Mouse (Mus musculus): ENCODE data around the gene Men1.

Men1 gene

GRCm38 (mm10) chr19:6364317-6364725, 29.5 kb downstream of the Men1 start:
- DNase-seq (ENCODE audit: low spot score in 2 of 2) = peak; percentile 92

- DNase-seq (ENCODE audit: low spot score in 2 of 2) = no peak
Measured at GRCm38 (mm10) chr19:6364842-6365241, 30.1 kb downstream of the Men1 start.

- DNase-seq (ENCODE audit: low spot score in 2 of 2) = no peak
Measured at GRCm38 (mm10) chr19:6370175-6370574, 35.4 kb downstream of the Men1 start.

- no peak for DNase-seq (ENCODE audit: low spot score in 2 of 2)
Measured at GRCm38 (mm10) chr19:6372433-6372832, 37.7 kb downstream of the Men1 start.

- peak; percentile 38 to 77 for DNase-seq (ENCODE audit: low spot score in 2 of 2)
Measured at GRCm38 (mm10) chr19:6373539-6374400, 39.0 kb downstream of the Men1 start.

GRCm38 (mm10) chr19:6374571-6374970, 39.8 kb downstream of the Men1 start:
- DNase-seq (ENCODE audit: low spot score in 2 of 2) = no peak

- DNase-seq (ENCODE audit: low spot score in 2 of 2) = no peak
Measured at GRCm38 (mm10) chr19:6375423-6376254, 40.9 kb downstream of the Men1 start.

GRCm38 (mm10) chr19:6376255-6376564, 41.4 kb downstream of the Men1 start:
- no peak for DNase-seq (ENCODE audit: low spot score in 2 of 2)

- DNase-seq (ENCODE audit: low spot score in 2 of 2) = no peak
Measured at GRCm38 (mm10) chr19:6376643-6377042, 41.9 kb downstream of the Men1 start.

- peak in 1 of 2 experiments; percentile 38 for DNase-seq (ENCODE audit: low spot score in 2 of 2)
Measured at GRCm38 (mm10) chr19:6377327-6378040, 42.7 kb downstream of the Men1 start.

- no peak for DNase-seq (ENCODE audit: low spot score in 2 of 2)
Measured at GRCm38 (mm10) chr19:6380411-6381166, 45.8 kb downstream of the Men1 start.

GRCm38 (mm10) chr19:6381238-6381637, 46.5 kb downstream of the Men1 start:
- no peak for DNase-seq (ENCODE audit: low spot score in 2 of 2)

- no peak for DNase-seq (ENCODE audit: low spot score in 2 of 2)
Measured at GRCm38 (mm10) chr19:6382323-6382924, 47.6 kb downstream of the Men1 start.

GRCm38 (mm10) chr19:6383470-6383869, 48.7 kb downstream of the Men1 start:
- no peak for DNase-seq (ENCODE audit: low spot score in 2 of 2)

- peak; percentile 90 to 91 for DNase-seq (ENCODE audit: low spot score in 2 of 2)
Measured at GRCm38 (mm10) chr19:6384128-6384527, 49.3 kb downstream of the Men1 start, which contains the start of gene Pygm. Gene Pygm (plus strand): TSS chr19:6384399.

GRCm38 (mm10) chr19:6384954-6385353, 50.2 kb downstream of the Men1 start:
- peak; percentile 47 to 54 for DNase-seq (ENCODE audit: low spot score in 2 of 2)

GRCm38 (mm10) chr19:6385419-6385818, 50.6 kb downstream of the Men1 start:
- no peak for DNase-seq (ENCODE audit: low spot score in 2 of 2)

GRCm38 (mm10) chr19:6385821-6386220, 51.0 kb downstream of the Men1 start:
- no peak for DNase-seq (ENCODE audit: low spot score in 2 of 2)

- no peak for DNase-seq (ENCODE audit: low spot score in 2 of 2)
Measured at GRCm38 (mm10) chr19:6386234-6386633, 51.5 kb downstream of the Men1 start.

GRCm38 (mm10) chr19:6388006-6388405, 53.2 kb downstream of the Men1 start:
- peak; percentile 52 to 60 for DNase-seq (ENCODE audit: low spot score in 2 of 2)

GRCm38 (mm10) chr19:6389803-6390202, 55.0 kb downstream of the Men1 start:
- no peak for DNase-seq (ENCODE audit: low spot score in 2 of 2)

Measured in heart, adult 9 months (tissue).